Mouse (Mus musculus) midbrain, postnatal 0 days (tissue): ENCODE data around the gene Pde12. TPM values are rescaled to one million over a fixed set of nuclear protein-coding genes. Genes with fewer than 3 reads are reported as not detected.

Experiments
- ATAC-seq: fragments of 200-750 bp; cut with Nextera tagmentation; 2 replicates; pipeline ENCODE4 v1.8.0; 2017; ENCODE audit warnings: moderate number of reproducible peaks, mild to moderate bottlenecking, moderate TSS enrichment, moderate library complexity; ENCODE audit not compliant: low FRiP score
- DNase-seq: peaks from one replicate; pipeline ENCODE4 v3.0.0-alpha.2; 2015; ENCODE audit warnings: low spot score
- H3K27ac ChIP-seq: fragments of 300-500 bp; sonication (generic); 2 replicates; pipeline ENCODE4 v1.5.1; 2014; ENCODE audit warnings: low read depth, mild to moderate bottlenecking, low read length, mixed read lengths
- H3K27me3 ChIP-seq: fragments of 300-500 bp; sonication (generic); 2 replicates; pipeline ENCODE4 v1.6.1; 2014; ENCODE audit warnings: low read length, control low read depth, mixed read lengths; ENCODE audit not compliant: insufficient read depth
- H3K36me3 ChIP-seq: fragments of 300-500 bp; sonication (generic); 2 replicates; pipeline ENCODE4 v1.6.1; 2014; ENCODE audit warnings: low read length, control low read depth, mixed read lengths; ENCODE audit not compliant: insufficient read depth
- H3K4me1 ChIP-seq: fragments of 300-500 bp; sonication (generic); 2 replicates; pipeline ENCODE4 v1.6.1; 2014; ENCODE audit warnings: mild to moderate bottlenecking, control low read depth, antibody characterized with exemption, low read length, mixed read lengths; ENCODE audit not compliant: insufficient read depth
- H3K4me2 ChIP-seq: fragments of 300-500 bp; sonication (generic); 2 replicates; pipeline ENCODE4 v1.6.1; 2014; ENCODE audit warnings: low read depth, mild to moderate bottlenecking, low read length, mixed read lengths; ENCODE audit not compliant: poor library complexity, severe bottlenecking
- H3K4me3 ChIP-seq: fragments of 300-500 bp; sonication (generic); 2 replicates; pipeline ENCODE4 v1.5.1; 2014; ENCODE audit warnings: low read depth, mild to moderate bottlenecking, low read length, moderate library complexity
- H3K9ac ChIP-seq: fragments of 300-500 bp; sonication (generic); replicated peaks from 2 replicates; pipeline ENCODE4 v1.6.1; 2014; ENCODE audit warnings: mild to moderate bottlenecking, low read length, moderate library complexity, mixed read lengths; ENCODE audit not compliant: poor library complexity, severe bottlenecking
- H3K9me3 ChIP-seq: fragments of 300-500 bp; sonication (generic); 2 replicates; pipeline ENCODE4 v1.6.1; 2016; ENCODE audit warnings: low read length, control low read depth
- CTCF ChIP-seq: IDR thresholded peaks from 2 replicates; pipeline ENCODE4 v1.5.1; 2016; ENCODE audit warnings: antibody characterized with exemption, mild to moderate bottlenecking
- WGBS: fragments of 180-500 bp; shearing (Covaris S2); extraction: QIAGEN DNeasy Blood & Tissue Kit; methylation state at CpG from one replicate; pipeline ENCODE4 v1.1.7; 2014; 5-methylcytosine and 5-hydroxymethylcytosine counted together
- polyA plus RNA-seq: library from polyadenylated mRNA; unstranded; fragments of >200 nt; fragmentation: Nextera tagmentation; extraction: Ambion mirVana; gene quantifications from 2 replicates; pipeline ENCODE4 v1.2.1, GENCODE M21; 2015
- total RNA-seq: library from RNA; depleted of rRNA; stranded (reverse); fragments of >200 nt; gene quantifications from 2 replicates; pipeline ENCODE4 v1.2.3, GENCODE M21; 2014

Gene Pde12
- total and polyA plus RNA-seq, 2 experiments from 2014 or later = 10.2 to 16.7 TPM

DNA sequence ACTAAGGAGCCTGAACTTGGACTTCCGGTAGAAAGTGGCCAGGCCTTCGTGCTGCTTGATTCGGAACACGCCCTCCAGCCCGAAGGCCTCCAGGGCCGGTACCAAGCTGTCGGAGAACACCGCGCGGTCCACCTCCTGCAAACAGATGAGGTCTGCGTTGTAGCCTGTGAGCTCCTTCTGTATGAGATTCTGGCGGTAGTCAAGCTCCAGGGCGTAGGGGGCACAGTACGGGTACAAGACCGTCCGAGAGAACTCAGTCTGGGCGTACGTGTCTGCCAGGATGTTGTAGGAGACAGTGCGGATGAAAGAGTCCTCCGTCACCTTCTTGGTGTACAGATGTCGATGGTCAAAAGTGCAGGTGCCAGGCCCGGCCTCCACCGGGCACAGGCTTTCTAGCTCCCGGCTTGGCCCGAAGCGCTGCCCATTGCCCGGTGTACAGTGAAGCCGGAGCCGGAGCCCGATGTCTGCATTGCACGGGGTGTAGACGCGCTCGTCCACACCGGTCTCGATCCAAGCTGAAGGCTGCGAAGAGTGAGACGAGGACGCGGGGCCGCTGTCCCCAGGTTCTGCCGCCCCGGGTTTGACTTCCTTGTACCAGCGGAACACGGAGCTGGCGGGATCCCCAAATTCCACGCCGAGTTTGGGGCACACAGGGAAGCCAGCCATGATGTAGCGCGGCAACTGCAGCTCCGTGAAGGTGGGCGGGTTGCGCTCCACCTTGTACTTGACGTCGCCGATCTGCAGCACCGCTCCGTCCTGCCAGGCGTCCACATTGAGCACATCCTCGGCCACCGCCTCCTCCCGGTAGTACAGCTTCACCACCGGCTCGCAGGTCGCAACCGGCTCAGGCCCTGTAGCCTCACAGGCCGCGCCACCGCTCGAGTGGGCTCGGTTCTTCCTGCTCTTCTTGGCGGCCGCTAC is 1.1 kb downstream of the Pde12 start:
- Histone ChIP-seq H3K36me3 (peaks cover 9% of the 10 kb centered on the region), H3K4me2 (peak overlapping the region; percentile 85), H3K27ac (peak overlapping the region; percentile 87), H3K9me3 (no peaks in the 10 kb centered on the region), H3K9ac (peak overlapping the region; percentile 84), H3K27me3 (no peaks in the 10 kb centered on the region), H3K4me1 (0 out of 2 replicates have a peak, but pooled peaks cover 5% of the 10 kb centered on the region), H3K4me3 (peak overlapping the region; percentile 95)
- 1% methylated on average over 73 of the region's 73 CpGs for WGBS
- DNase-seq (no peak), ATAC-seq (peak; percentile 59)
- TF ChIP-seq CTCF = peak; percentile 31; the same call in 1 of the 2 replicates

DNA sequence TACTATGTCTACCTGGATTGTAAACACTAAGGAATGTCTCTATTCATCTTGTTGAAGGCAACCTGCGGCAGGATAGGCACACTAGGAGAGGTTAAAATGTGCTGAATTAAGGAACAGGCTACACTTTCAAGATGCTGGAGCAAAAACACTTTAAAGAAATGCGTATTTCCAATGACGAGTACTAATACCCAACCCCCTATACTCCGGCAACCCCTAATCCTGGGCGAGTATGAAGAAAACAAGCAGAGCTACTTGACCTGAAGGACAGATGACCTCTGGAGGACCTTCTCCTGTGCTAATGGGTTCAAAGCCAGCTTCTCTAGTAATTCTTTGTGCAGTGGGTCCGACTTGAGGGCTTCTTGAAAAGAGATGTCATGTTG is 1.7 kb downstream of the Pde12 start:
- Histone ChIP-seq H3K36me3 (peaks cover 9% of the 10 kb centered on the region), H3K4me3 (peak overlapping the region; percentile 95), H3K9ac (peak overlapping the region; percentile 84), H3K27ac (0 out of 2 replicates have a peak overlapping the region, but pooled peaks have one; percentile 87), H3K27me3 (no peaks in the 10 kb centered on the region), H3K4me1 (0 out of 2 replicates have a peak, but pooled peaks cover 5% of the 10 kb centered on the region), H3K4me2 (peak overlapping the region; percentile 85), H3K9me3 (no peaks in the 10 kb centered on the region)
- 27% methylated on average over 6 of the region's 6 CpGs for WGBS
- ATAC-seq (no peak), DNase-seq (no peak)
- no peak for TF ChIP-seq CTCF

DNA sequence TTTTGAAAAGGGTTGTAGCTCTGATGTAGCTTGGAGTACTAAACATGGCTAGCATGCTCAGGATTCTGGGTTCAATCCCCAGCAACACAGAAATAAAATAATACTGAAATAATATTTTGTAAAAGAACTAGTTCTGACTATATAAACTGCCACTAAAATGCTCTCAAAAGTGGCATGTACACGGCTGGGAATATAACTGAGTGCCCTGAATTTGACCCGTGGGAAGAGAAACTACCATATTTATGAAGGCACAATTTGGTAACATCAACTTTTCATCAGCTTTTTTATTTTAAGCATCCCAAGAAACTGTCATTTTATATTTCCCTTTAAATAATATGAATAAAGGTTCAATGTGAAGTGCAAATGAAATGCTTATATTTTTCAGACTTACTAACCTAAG is 5.8 kb downstream of the Pde12 start:
- no peak overlapping the region for H3K4me2 ChIP-seq

DNA sequence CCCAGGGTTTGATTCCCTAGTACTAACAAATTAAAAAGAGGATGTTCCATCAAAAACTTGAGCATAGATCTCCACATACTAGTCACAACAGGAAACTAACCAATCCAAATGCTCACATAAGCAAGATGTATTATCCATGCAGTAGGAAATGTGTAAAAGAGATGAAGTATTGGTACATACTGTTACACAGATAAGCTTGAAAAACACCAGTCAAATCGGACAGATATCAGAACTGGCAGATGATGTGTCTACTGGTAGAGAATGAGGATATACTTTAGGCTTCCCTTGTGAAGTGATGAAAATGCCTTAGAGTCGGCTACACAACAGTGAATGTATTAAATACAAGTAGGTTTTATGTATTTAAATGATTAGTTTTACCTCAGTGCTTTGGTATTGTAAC is 7.2 kb downstream of the Pde12 start:
- no peak overlapping the region for H3K4me2 ChIP-seq
- no peak for DNase-seq
- WGBS = 87% methylated on average over 2 of the region's 2 CpGs
- H3K4me1 ChIP-seq = no peaks in the 10 kb centered on the region
- H3K4me3 ChIP-seq = no peak overlapping the region
- H3K9me3 ChIP-seq = no peaks in the 10 kb centered on the region
- TF ChIP-seq CTCF = no peak
- H3K9ac ChIP-seq = no peak overlapping the region
- no peaks in the 10 kb centered on the region for H3K27me3 ChIP-seq
- no peak for ATAC-seq
- H3K36me3 ChIP-seq = peaks cover 15% of the 10 kb centered on the region
- no peak overlapping the region for H3K27ac ChIP-seq

More for the DNA sequence above, 5.8 kb downstream of the Pde12 start:
- no peak for TF ChIP-seq CTCF
- H3K9ac ChIP-seq = no peak overlapping the region
- 93% methylated on average over 2 of the region's 2 CpGs for WGBS
- H3K36me3 ChIP-seq = peaks cover 15% of the 10 kb centered on the region
- H3K27me3 ChIP-seq = no peaks in the 10 kb centered on the region
- DNase-seq (no peak), ATAC-seq (no peak)
- H3K4me1 ChIP-seq = 0 out of 2 replicates have a peak, but pooled peaks cover 5% of the 10 kb centered on the region
- H3K9me3 ChIP-seq = no peaks in the 10 kb centered on the region
- no peak overlapping the region for H3K27ac ChIP-seq
- no peak overlapping the region for H3K4me3 ChIP-seq

DNA sequence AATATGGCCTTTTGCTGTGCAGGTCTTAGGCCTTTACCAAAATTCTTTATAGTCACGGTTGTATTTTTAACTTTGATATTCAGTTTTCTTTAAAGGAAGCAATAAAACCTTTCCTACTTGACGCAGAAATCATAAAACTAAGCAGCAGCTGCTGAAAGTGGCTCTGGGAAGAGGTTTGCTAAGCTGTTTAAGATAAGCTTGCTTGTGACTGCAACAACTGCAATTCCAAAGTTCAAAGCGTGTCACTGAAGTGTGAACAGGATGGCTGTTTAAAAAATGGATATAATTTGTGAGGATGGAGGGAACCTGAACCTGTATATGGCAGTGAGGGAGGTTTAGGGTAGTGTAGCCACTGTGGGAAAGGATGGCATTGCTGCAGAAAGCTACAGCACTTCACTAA is 7.7 kb downstream of the Pde12 start:
- WGBS = 92% methylated on average over 3 of the region's 3 CpGs
- Histone ChIP-seq H3K36me3 (peaks cover 19% of the 10 kb centered on the region), H3K27me3 (no peaks in the 10 kb centered on the region), H3K27ac (no peak overlapping the region), H3K9ac (no peak overlapping the region), H3K9me3 (no peaks in the 10 kb centered on the region), H3K4me3 (no peak overlapping the region), H3K4me2 (no peak overlapping the region), H3K4me1 (no peaks in the 10 kb centered on the region)
- DNase-seq (no peak), ATAC-seq (no peak)
- TF ChIP-seq CTCF = no peak

DNA sequence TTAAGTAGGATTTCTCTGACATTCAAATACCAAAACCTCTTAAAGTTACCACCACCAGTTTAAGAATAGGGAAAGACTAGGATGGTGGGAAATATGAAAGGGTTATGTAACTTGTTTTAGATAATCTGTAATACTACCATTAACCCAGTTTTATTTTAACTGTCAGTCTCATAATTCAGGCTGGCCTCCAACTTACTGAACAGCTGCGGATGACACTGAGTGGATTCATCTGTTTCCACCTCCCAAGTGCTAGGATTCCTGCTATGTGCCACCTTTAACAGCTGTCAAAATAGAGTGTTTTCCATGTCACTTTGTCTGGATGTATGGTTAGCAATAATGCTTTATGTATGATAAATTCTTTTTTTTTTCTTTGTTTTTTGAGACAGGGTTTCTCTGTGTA is 9.4 kb downstream of the Pde12 start:
- H3K27me3 ChIP-seq = no peaks in the 10 kb centered on the region
- no peak overlapping the region for H3K4me2 ChIP-seq
- no peak for TF ChIP-seq CTCF
- H3K9ac ChIP-seq = no peak overlapping the region
- H3K36me3 ChIP-seq = peaks cover 22% of the 10 kb centered on the region
- H3K4me1 ChIP-seq = no peaks in the 10 kb centered on the region
- WGBS = 97% methylated on average over 1 of the region's 1 CpGs
- no peak for DNase-seq
- H3K27ac ChIP-seq = no peak overlapping the region
- no peak for ATAC-seq
- no peak overlapping the region for H3K4me3 ChIP-seq
- H3K9me3 ChIP-seq = no peaks in the 10 kb centered on the region
